Mouse (Mus musculus) T-helper 2 cell (primary cell): ENCODE measurements around the gene Ttc37.

Experiments
- in situ Hi-C: fragments of 300-600 bp; cut with MboI, MseI; formaldehyde crosslinking; loops from one replicate; pipeline ENCODE4 v1.15.1; 2025; ENCODE audit warnings: high pct_unique_total_duplicates

Ttc37 gene

GRCm38 (mm10) chr13:76098493-76099303 is at the start of gene Ttc37, which contains the start of gene Arsk:
Gene Ttc37 (plus strand): TSS chr13:76098734.
Gene Arsk (minus strand): TSS chr13:76098660.
- in situ Hi-C loops, result no loop called here

GRCm38 (mm10) chr13:76055391-76056232 is 42.9 kb upstream of the Ttc37 start:
- in situ Hi-C loops, result no loop called here

GRCm38 (mm10) chr13:76056261-76056724 is 42.2 kb upstream of the Ttc37 start:
- in situ Hi-C loops, result no loop called here

GRCm38 (mm10) chr13:76056896-76057266 is 41.7 kb upstream of the Ttc37 start, which contains the start of gene Gpr150:
Gene Gpr150 (minus strand): TSS chr13:76056996.
- in situ Hi-C loops, result no loop called here

DNA sequence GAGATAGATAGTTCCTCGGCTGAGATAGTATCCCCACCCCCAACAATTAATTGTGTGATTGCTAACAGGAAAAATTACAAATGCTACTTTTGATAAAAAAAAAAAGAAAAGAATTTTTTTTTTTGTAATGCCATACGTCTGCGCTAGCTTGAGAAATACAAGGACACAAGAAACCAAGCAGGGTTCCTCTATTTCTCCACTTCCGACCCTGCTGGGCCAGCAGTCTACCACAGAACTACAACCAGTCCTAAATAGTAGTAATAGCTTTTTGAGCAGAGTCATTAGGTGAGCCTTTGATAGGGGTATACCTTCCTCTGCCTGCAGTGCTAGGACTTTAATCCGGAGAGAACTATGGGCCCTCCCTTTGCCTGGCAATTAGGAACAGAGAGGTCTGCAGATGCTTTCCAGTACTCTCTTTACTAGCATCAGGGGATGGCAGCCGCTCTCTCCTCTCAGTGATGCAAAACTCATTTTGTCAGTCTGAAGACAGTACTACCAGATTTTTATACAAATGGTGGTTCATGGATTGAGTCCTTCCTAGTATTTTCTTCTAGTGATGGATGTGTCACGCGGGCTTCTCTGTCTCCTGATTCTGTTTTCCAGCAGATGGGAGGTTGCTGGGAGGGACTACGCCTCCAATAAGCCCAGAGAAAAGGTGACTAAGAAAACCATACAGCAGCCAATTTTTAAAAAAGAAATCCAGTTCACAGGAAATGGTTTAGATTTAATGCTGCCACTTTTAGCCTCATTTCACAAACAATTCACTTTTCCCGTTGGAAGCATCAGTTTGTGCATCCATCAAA is 41.1 kb upstream of the Ttc37 start:
- in situ Hi-C loops, result no loop called here

DNA sequence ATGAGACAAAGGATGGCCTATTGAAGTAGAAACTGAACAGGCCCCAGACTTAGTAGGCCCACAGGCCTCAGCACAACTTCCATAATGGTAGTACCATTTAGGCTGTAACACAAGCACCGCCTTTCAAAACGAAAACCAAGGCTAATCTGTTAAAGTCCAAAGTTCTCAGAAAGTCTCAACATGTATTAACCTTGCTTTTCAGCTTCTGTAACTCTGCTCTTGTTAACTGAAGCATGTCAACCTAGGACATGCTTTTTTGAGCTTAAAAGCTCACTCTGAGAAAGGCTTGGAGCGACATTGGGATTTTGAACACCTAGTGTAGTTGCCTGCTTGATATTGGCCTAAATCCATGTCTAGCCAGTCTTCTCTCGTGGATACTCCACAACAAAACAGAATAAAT is 38.9 kb upstream of the Ttc37 start:
- in situ Hi-C loops, result no loop called here

DNA sequence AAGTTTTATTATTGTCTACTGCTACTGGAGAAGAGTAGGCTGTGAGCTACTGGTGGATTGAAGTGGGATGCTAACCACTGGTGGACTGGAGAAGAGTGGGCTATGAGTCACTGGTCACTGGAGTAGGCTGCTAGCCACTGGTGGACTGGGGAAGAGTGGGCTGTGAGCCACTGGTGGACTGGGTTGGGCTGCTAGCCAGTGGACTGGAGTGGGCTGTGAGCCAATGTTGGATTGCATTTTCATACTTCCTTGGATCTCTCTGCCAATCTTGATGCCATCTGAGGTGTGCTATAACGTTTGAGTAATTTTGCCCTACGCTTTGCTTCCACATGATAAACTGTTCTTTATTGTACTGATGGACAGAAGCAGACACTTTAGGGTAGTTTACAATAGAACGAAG is 36.4 kb upstream of the Ttc37 start:
- in situ Hi-C loops, result no loop called here

DNA sequence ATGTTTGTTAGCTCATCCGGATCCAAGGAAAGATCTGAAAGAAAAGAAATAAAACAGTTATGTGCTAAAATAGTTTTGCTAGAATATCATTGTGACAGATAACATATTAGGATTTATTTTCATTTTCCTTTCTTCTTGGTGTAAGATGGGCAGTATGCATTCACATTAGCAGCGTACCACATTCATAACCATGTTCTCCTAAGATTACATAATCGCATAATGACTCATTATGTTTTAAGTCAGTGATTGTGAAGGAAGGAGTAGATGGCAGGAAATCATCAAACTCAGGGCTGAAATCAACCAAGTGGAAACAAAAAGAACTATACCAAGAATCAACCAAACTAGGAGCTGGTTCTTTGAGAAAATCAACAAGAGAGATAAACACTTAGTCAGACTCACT is 36.0 kb upstream of the Ttc37 start:
- in situ Hi-C loops, result no loop called here

GRCm38 (mm10) chr13:76063548-76063947 is 35.0 kb upstream of the Ttc37 start:
- in situ Hi-C loops, result no loop called here

- in situ Hi-C loops, result no loop called here
Measured at GRCm38 (mm10) chr13:76064363-76064945, 34.1 kb upstream of the Ttc37 start.

GRCm38 (mm10) chr13:76074323-76074722 is 24.2 kb upstream of the Ttc37 start:
- in situ Hi-C loops, result no loop called here

DNA sequence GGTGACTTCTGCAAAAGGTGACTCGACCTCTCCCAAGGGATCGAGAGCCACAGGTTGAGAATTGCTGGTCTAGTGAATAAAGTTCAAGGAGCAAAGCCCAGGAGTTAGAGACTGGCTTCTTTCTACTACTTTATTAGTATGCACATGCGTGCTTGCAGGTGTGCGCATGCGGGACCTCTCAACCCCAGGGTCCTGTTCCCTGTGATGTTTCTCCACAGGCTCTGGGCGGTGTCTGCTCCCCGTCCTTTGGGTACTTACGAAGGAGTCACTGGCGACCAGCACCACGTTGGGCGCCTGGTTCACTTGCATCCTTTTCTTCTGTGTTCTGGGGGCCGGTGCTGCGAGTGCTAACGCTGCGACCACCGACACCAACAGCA is 430 bp upstream of the Ttc37 start:
- in situ Hi-C loops, result no loop called here

- in situ Hi-C loops, result no loop called here
Measured at GRCm38 (mm10) chr13:76101989-76102388, 3.5 kb downstream of the Ttc37 start.

DNA sequence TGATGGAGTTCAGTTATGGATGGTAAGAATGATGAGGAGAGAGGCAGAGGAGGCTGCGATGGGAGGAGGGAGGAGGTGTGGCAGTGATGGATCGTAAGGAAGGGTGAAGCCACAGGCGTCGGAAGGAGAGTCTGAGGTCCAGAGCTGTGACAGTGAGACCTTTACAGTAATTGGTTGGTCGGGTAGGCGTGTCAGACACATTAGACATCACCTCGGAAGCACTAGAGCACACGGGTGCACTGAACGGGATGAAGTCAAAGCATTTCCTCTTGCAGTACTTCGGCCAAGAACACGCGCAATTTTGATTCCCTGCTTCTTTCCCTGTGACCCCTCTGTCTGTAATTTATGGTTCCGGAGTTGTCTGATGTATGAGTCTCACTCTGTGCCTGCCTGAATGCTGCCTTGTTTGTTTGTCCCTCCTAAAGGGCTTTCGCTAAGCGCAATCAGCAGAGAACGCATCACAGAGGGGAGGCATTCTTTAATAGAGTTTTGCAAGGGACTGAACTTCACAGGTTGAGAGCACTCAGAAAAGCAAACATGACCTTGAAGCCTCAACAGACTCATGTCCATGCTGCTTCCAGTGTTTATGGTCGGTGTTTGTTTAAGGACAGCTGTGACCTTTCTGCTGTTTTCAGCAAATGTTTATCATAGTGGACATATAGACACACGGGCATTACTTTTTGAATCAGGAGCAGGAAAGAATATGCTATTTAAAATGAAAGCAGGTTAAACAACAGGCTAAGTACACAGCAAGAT is 10.7 kb downstream of the Ttc37 start:
- in situ Hi-C loops, result no loop called here

DNA sequence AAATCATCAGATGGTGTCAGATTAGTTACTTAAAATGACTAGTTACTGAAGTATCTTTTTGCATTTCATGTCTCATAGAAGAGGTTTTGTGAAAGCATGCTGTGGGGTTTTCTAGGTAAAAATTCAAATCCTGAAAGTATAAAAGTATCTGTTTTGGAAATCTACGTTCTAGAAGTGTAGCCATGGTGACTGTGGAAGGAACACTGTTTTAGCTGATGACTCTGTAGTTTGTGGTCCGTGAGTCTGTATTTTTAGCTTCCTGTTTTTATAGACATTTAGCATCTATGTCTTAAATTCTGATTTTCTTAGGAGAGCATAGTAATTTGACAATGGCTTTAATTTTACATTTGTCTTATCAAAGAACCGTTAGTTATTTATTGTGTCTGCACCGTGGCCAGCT is 30.3 kb downstream of the Ttc37 start:
- in situ Hi-C loops, result no loop called here

GRCm38 (mm10) chr13:76132415-76132814 is 33.9 kb downstream of the Ttc37 start:
- in situ Hi-C loops, result no loop called here

- in situ Hi-C loops, result no loop called here
Measured at GRCm38 (mm10) chr13:76138862-76139261, 40.3 kb downstream of the Ttc37 start.

GRCm38 (mm10) chr13:76141117-76141808 is 42.7 kb downstream of the Ttc37 start:
- in situ Hi-C loops, result no loop called here

DNA sequence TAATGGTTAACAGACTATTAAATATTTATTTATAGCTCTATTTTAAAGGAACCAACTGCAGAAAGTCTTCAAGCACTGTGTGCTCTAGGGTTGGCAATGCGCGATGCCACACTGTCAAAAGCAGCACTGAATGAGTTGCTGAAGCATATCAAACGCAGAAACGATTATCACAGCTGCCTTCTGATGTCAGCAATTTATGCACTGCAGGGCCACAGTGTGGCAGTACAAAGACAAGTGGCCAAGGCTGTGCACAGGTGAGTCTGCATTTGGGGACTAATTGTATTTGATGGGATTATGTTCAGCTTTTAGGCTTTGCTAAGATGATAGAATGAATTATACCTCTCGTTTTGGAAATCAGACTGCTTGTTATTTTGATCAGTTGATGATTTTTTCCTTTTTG is 51.9 kb downstream of the Ttc37 start:
- in situ Hi-C loops, result loop anchor here (10.0 kb wide), 2 partner anchors 396 to 816 kb away; no protein-coding TSS in a partner anchor

DNA sequence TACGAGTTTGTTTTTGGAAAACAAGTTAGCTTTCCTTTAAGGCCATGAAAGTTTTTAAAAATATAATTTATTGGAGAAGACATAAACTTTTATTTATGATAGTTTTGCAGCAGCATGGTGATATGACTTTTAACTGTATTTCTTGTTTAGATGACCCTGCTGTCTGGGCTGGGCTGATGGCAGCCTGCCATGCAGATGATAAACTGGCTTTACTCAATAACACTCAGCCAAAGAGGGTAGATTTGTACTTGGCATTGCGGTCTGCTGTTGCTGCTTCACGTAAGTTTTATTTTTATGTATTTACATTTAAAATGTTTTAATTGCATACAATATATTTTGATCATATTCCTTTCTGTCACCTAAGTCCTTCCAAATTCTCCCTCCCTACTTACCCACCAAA is 58.6 kb downstream of the Ttc37 start:
- in situ Hi-C loops, result loop anchor here (10.0 kb wide), 2 partner anchors 402 to 822 kb away; no protein-coding TSS in a partner anchor
